Mouse (Mus musculus): ENCODE results near the gene Cab39l. TPM values are rescaled to one million over a fixed set of nuclear protein-coding genes. Genes with fewer than 3 reads are reported as not detected.
A peak's percentile ranks its signal among the peaks of the same experiment; 100 is the strongest.
"Not testable (repeated sequence)": the region's sequence is repeated elsewhere in the genome, so short reads cannot be mapped to it uniquely, and the experiment has no call there.

Cab39l gene
- 1.7 and 2.9 TPM in 2 replicates for polyA plus RNA-seq (2012; rRNA removed)

GRCm38 (mm10) chr14:59440558-59441471, at the start of gene Cab39l, which contains the start of gene Setdb2:
Gene Cab39l, plus strand, starts transcription at chr14:59440972.
Gene Setdb2, minus strand, starts transcription at chr14:59440884.
- under 1% methylated on average over 66 of the region's 66 CpGs for WGBS
- peak within 1 kb of the TSS; percentile 98 for H3K4me3 ChIP-seq (ENCODE audit: low read depth, low read length)
- peak within 1 kb of the TSS; percentile 94 for H3K27ac ChIP-seq (ENCODE audit: insufficient read depth, low read depth, low read length)
- TF ChIP-seq CTCF (IDR thresholded peaks at IDR 0.05; ENCODE audit: extremely low read depth, insufficient read length, insufficient replicate concordance, low read depth, low read length) (no peak), POLR2A (IDR thresholded peaks at IDR 0.05; ENCODE audit: low read depth, low read length) (peak; percentile 96)
- no peaks in the 10 kb centered on the region for H3K4me1 ChIP-seq (ENCODE audit: control insufficient read depth, insufficient read depth, insufficient read length, low read length)
- H3K36me3 ChIP-seq (ENCODE audit: control insufficient read depth, insufficient read depth, low read length) = peaks cover 5% of the 10 kb centered on the region; the same call in 1 of the 2 replicates
- no peaks in the 10 kb centered on the region; the same call in 1 of the 2 replicates for H3K27me3 ChIP-seq (ENCODE audit: control insufficient read depth, insufficient read depth, low read length)

GRCm38 (mm10) chr14:59395281-59395680, 45.5 kb upstream of the Cab39l start, which contains the start of gene Phf11c:
Gene Phf11c, minus strand, starts transcription at chr14:59395381.
- no peaks in the 10 kb centered on the region for H3K27me3 ChIP-seq (ENCODE audit: control insufficient read depth, insufficient read depth, low read length)

GRCm38 (mm10) chr14:59396999-59397398, 43.8 kb upstream of the Cab39l start:
- peak overlapping the region; percentile 30 for H3K4me3 ChIP-seq (ENCODE audit: low read depth, low read length)
- H3K27me3 ChIP-seq (ENCODE audit: control insufficient read depth, insufficient read depth, low read length) = no peaks in the 10 kb centered on the region
- whole genome bisulfite sequencing = 38% methylated on average over 2 of the region's 2 CpGs
- peak overlapping the region; percentile 41; the same call in 1 of the 2 replicates for H3K27ac ChIP-seq (ENCODE audit: insufficient read depth, low read depth, low read length)
- H3K4me1 ChIP-seq (ENCODE audit: control insufficient read depth, insufficient read depth, insufficient read length, low read length) = 0 out of 2 replicates have a peak, but pooled peaks cover 2% of the 10 kb centered on the region
- TF ChIP-seq POLR2A (IDR thresholded peaks at IDR 0.05; ENCODE audit: low read depth, low read length) (no peak), CTCF (IDR thresholded peaks at IDR 0.05; ENCODE audit: extremely low read depth, insufficient read length, insufficient replicate concordance, low read depth, low read length) (no peak)
- peaks cover 13% of the 10 kb centered on the region for H3K36me3 ChIP-seq (ENCODE audit: control insufficient read depth, insufficient read depth, low read length)

More at GRCm38 (mm10) chr14:59395281-59395680, 45.5 kb upstream of the Cab39l start, which contains the start of gene Phf11c:
- Histone ChIP-seq H3K4me1 (ENCODE audit: control insufficient read depth, insufficient read depth, insufficient read length, low read length) (peaks cover 4% of the 10 kb centered on the region; the same call in 1 of the 2 replicates), H3K4me3 (ENCODE audit: low read depth, low read length) (no peak within 1 kb of the TSS), H3K36me3 (ENCODE audit: control insufficient read depth, insufficient read depth, low read length) (peaks cover 7% of the 10 kb centered on the region; the same call in 1 of the 2 replicates), H3K27ac (ENCODE audit: insufficient read depth, low read depth, low read length) (no peak within 1 kb of the TSS)
- WGBS = 88% methylated on average over 3 of the region's 3 CpGs
- no peak for TF ChIP-seq POLR2A (IDR thresholded peaks at IDR 0.05; ENCODE audit: low read depth, low read length)
- no peak for TF ChIP-seq CTCF (IDR thresholded peaks at IDR 0.05; ENCODE audit: extremely low read depth, insufficient read length, insufficient replicate concordance, low read depth, low read length)

- H3K4me3 ChIP-seq (ENCODE audit: low read depth, low read length); H3K27ac ChIP-seq (ENCODE audit: insufficient read depth, low read depth, low read length); H3K27me3 ChIP-seq (ENCODE audit: control insufficient read depth, insufficient read depth, low read length); H3K4me1 ChIP-seq (ENCODE audit: control insufficient read depth, insufficient read depth, insufficient read length, low read length): not testable (repeated sequence)
- peaks cover 47% of the 10 kb centered on the region for H3K36me3 ChIP-seq (ENCODE audit: control insufficient read depth, insufficient read depth, low read length)
- 99% methylated on average over 2 of the region's 2 CpGs for WGBS
Observed at GRCm38 (mm10) chr14:59414979-59415378, 25.8 kb upstream of the Cab39l start.

- H3K27me3 ChIP-seq (ENCODE audit: control insufficient read depth, insufficient read depth, low read length) = no peaks in the 10 kb centered on the region
- no peak for TF ChIP-seq CTCF (IDR thresholded peaks at IDR 0.05; ENCODE audit: extremely low read depth, insufficient read length, insufficient replicate concordance, low read depth, low read length)
- TF ChIP-seq POLR2A (IDR thresholded peaks at IDR 0.05; ENCODE audit: low read depth, low read length) = no peak
- H3K4me1 ChIP-seq (ENCODE audit: control insufficient read depth, insufficient read depth, insufficient read length, low read length) = no peaks in the 10 kb centered on the region
- H3K27ac ChIP-seq (ENCODE audit: insufficient read depth, low read depth, low read length) = no peak overlapping the region
- H3K4me3 ChIP-seq (ENCODE audit: low read depth, low read length) = no peak overlapping the region
- peaks cover 39% of the 10 kb centered on the region for H3K36me3 ChIP-seq (ENCODE audit: control insufficient read depth, insufficient read depth, low read length)
- WGBS = 83% methylated on average over 4 of the region's 4 CpGs
Observed at GRCm38 (mm10) chr14:59418171-59418570, 22.6 kb upstream of the Cab39l start.

GRCm38 (mm10) chr14:59422912-59423663, 17.7 kb upstream of the Cab39l start:
- Histone ChIP-seq H3K36me3 (ENCODE audit: control insufficient read depth, insufficient read depth, low read length) (peaks cover 15% of the 10 kb centered on the region), H3K4me3 (ENCODE audit: low read depth, low read length) (no peak overlapping the region), H3K27ac (ENCODE audit: insufficient read depth, low read depth, low read length) (no peak overlapping the region), H3K27me3 (ENCODE audit: control insufficient read depth, insufficient read depth, low read length) (no peaks in the 10 kb centered on the region), H3K4me1 (ENCODE audit: control insufficient read depth, insufficient read depth, insufficient read length, low read length) (no peaks in the 10 kb centered on the region; the same call in 1 of the 2 replicates)
- WGBS = 85% methylated on average over 11 of the region's 11 CpGs
- TF ChIP-seq CTCF (IDR thresholded peaks at IDR 0.05; ENCODE audit: extremely low read depth, insufficient read length, insufficient replicate concordance, low read depth, low read length) (no peak), POLR2A (IDR thresholded peaks at IDR 0.05; ENCODE audit: low read depth, low read length) (no peak)
